Mouse (Mus musculus) forebrain, embryonic 15.5 days (tissue): ENCODE data around the gene Tyrobp. TPM values are rescaled to one million over a fixed set of nuclear protein-coding genes. Genes with fewer than 3 reads are reported as not detected.

Source experiments
- ATAC-seq: fragments of 200-750 bp; cut with Nextera tagmentation; replicated peaks from 2 replicates; pipeline ENCODE4 v1.8.0; 2017; ENCODE audit warnings: mild to moderate bottlenecking, moderate TSS enrichment, moderate library complexity
- H3K27ac ChIP-seq: fragments of 300-500 bp; sonication (generic); replicated peaks from 2 replicates; pipeline ENCODE4 v1.5.1; 2015; ENCODE audit warnings: mild to moderate bottlenecking, inconsistent platforms
- H3K27me3 ChIP-seq: fragments of 300-500 bp; sonication (generic); 2 replicates; pipeline ENCODE4 v1.6.1; 2015; ENCODE audit warnings: inconsistent platforms
- H3K36me3 ChIP-seq: fragments of 300-500 bp; sonication (generic); 2 replicates; pipeline ENCODE4 v1.6.1; 2015; ENCODE audit warnings: mild to moderate bottlenecking, inconsistent platforms
- H3K4me1 ChIP-seq: fragments of 300-500 bp; sonication (generic); 2 replicates; pipeline ENCODE4 v1.6.1; 2015; ENCODE audit warnings: inconsistent platforms
- H3K4me2 ChIP-seq: fragments of 300-500 bp; sonication (generic); replicated peaks from 2 replicates; pipeline ENCODE4 v1.6.1; 2015; ENCODE audit warnings: mild to moderate bottlenecking, inconsistent platforms
- H3K4me3 ChIP-seq: fragments of 300-500 bp; sonication (generic); 2 replicates; pipeline ENCODE4 v1.5.1; 2015; ENCODE audit warnings: mild to moderate bottlenecking, inconsistent platforms
- H3K9ac ChIP-seq: fragments of 300-500 bp; sonication (generic); replicated peaks from 2 replicates; pipeline ENCODE4 v1.6.1; 2015; ENCODE audit warnings: mild to moderate bottlenecking, inconsistent platforms
- H3K9me3 ChIP-seq: fragments of 300-500 bp; sonication (generic); 2 replicates; pipeline ENCODE4 v1.6.1; 2016; ENCODE audit warnings: inconsistent platforms
- WGBS: fragments of 180-500 bp; shearing (Covaris S2); methylation state at CpG from one replicate; pipeline ENCODE4 v1.1.7; 2015; ENCODE audit warnings: mixed read lengths; 5-methylcytosine and 5-hydroxymethylcytosine counted together
- polyA plus RNA-seq: library from polyadenylated mRNA; unstranded; fragments of >200 nt; fragmentation: Nextera tagmentation; extraction: Ambion mirVana; gene quantifications from 2 replicates; pipeline ENCODE4 v1.2.1, GENCODE M21; 2015

The Tyrobp gene
- polyA plus RNA-seq, 1 experiment from 2014 or later: 24.3 TPM

- H3K4me1 ChIP-seq: no peaks in the 10 kb centered on the region
Observed at GRCm38 (mm10) chr7:30411023-30411422, 2.5 kb upstream of the Tyrobp start.

DNA sequence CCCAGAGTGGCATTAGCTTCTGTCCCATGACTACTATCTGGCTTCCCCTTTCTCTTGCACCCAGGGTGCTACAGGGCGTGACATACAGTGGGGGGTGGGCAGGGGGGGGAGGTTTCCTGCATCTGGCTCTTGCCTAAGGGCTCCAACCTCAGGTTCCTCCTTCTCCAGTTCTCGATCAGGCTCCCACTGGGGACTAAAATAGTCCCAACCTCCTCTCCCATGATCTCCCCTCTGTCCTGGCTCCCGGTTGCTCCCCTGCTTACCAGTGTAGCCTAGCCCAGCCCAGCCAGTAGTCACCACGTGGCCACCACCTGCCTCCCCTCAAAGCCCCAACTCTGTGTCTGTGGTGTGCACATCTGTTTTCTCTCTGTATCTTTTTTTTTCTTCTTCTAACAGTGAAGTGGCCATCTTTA lies 819 bp upstream of the Tyrobp start:
- H3K9ac ChIP-seq: no peak overlapping the region
- no peaks in the 10 kb centered on the region for H3K36me3 ChIP-seq
- WGBS: 66% methylated on average over 4 of the region's 4 CpGs
- H3K9me3 ChIP-seq: no peaks in the 10 kb centered on the region
- ATAC-seq: no peak
- no peaks in the 10 kb centered on the region; the same call in 1 of the 2 replicates for H3K27me3 ChIP-seq
- H3K4me1 ChIP-seq: no peaks in the 10 kb centered on the region
- H3K27ac ChIP-seq: no peak overlapping the region
- H3K4me2 ChIP-seq: no peak overlapping the region
- H3K4me3 ChIP-seq: no peak overlapping the region

More at GRCm38 (mm10) chr7:30411023-30411422, 2.5 kb upstream of the Tyrobp start:
- Histone ChIP-seq H3K36me3 (no peaks in the 10 kb centered on the region), H3K27me3 (no peaks in the 10 kb centered on the region; the same call in 1 of the 2 replicates), H3K9me3 (no peaks in the 10 kb centered on the region), H3K9ac (no peak overlapping the region), H3K27ac (no peak overlapping the region), H3K4me2 (no peak overlapping the region), H3K4me3 (no peak overlapping the region)
- 88% methylated on average over 3 of the region's 3 CpGs for WGBS
- ATAC-seq: no peak

DNA sequence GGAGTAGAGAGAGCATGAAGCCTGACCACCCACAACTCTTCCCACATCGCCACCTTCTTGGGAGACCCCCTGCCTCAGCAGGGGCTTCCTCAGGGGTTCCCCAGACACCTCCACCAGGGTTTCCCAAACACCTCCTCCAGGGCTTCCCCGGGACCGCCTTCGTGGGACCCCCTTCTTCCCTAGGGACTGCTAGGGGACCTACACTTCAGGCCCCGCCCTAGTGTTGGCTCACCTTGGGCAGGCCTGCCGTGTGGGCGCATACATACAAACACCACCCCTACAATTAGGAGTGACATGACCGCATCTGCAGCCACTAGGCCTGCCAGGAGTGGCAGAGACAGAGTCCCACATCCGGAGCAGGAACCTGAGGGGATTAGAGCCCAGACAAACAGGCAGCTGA lies 4.3 kb downstream of the Tyrobp start:
- Histone ChIP-seq H3K4me1 (peaks cover 13% of the 10 kb centered on the region), H3K9ac (no peak overlapping the region), H3K27ac (no peak overlapping the region), H3K9me3 (no peaks in the 10 kb centered on the region), H3K4me3 (no peak overlapping the region), H3K27me3 (no peaks in the 10 kb centered on the region; the same call in 1 of the 2 replicates), H3K4me2 (no peak overlapping the region), H3K36me3 (no peaks in the 10 kb centered on the region)
- ATAC-seq: no peak
- WGBS: 82% methylated on average over 9 of the region's 9 CpGs

GRCm38 (mm10) chr7:30419561-30420499 lies 6.3 kb downstream of the Tyrobp start, which contains the start of gene Hcst:
Gene Hcst, minus strand, starts transcription at chr7:30419854.
- no peak within 1 kb of the TSS for H3K4me3 ChIP-seq
- 72% methylated on average over 10 of the region's 10 CpGs for WGBS
- H3K36me3 ChIP-seq: no peaks in the 10 kb centered on the region
- H3K9ac ChIP-seq: no peak within 1 kb of the TSS
- peaks cover 20% of the 10 kb centered on the region for H3K4me1 ChIP-seq
- H3K4me2 ChIP-seq: no peak within 1 kb of the TSS
- no peak for ATAC-seq
- H3K27me3 ChIP-seq: no peaks in the 10 kb centered on the region
- no peak within 1 kb of the TSS for H3K27ac ChIP-seq
- no peaks in the 10 kb centered on the region for H3K9me3 ChIP-seq

DNA sequence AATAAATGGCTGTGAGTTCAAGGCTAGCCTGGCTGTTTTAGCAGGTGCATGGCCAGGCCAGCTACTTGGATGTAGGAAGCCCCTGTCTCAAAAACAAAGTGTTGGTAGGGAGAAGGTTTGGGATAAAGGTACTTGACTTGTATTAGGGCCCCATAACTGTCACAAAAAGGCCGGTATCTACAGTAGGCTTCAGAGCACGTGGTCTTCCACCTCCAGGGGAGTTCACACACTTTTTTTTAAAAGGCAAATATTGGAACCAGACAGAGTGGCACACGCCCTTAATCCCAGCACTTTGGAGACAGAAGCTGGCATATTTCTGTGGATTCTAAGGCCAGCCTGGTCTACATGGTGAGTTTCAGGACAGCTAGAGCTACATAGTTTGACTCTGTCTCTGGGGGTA lies 7.1 kb downstream of the Tyrobp start:
- Histone ChIP-seq H3K9ac (no peak overlapping the region), H3K36me3 (peaks cover under 1% of the 10 kb centered on the region; the same call in 1 of the 2 replicates), H3K4me1 (peaks cover 20% of the 10 kb centered on the region), H3K4me2 (no peak overlapping the region), H3K27ac (no peak overlapping the region), H3K4me3 (no peak overlapping the region), H3K9me3 (no peaks in the 10 kb centered on the region), H3K27me3 (no peaks in the 10 kb centered on the region)
- WGBS: 88% methylated on average over 3 of the region's 3 CpGs
- no peak for ATAC-seq

DNA sequence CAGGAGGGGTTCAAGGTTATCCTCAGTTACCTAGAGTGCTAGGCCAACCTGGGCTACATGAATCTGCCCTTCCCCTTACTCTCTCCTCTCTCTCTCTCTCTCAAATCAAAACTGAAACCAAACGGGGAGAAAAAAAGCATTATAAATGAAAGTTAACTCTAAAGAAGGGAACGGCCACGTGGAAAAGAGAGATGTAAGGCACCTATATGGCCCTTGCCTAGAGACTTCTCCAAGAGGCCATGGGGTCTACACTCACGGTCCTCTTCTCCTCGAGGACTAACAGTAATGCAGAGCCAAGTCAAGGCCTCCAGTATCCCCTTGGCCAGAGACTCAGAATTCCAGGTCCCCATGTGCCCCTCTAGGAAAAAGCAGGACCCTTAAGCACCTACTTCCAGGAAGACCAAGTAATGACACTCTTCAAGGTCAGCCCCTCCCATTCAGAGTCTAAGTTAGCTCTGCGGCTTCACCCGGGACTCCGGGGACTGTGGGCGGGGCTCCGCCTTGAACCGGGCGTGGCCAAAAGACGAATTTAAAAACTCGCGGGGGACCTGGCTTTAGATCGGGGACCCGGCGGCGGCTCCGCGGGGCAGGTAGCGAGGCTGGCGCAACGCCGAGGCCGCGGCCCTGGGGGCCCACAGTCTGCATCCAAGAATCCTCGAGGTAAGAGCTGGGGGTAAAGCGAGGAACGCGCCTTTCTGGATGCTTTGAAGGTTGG lies 7.8 kb downstream of the Tyrobp start, which contains the start of gene Nfkbid:
Gene Nfkbid (plus strand): TSS at position 558 of the 715 bp plus-strand sequence.
- H3K27ac ChIP-seq: peak within 1 kb of the TSS; percentile 62
- WGBS: 9% methylated on average over 31 of the region's 31 CpGs
- no peaks in the 10 kb centered on the region for H3K9me3 ChIP-seq
- peaks cover 20% of the 10 kb centered on the region for H3K4me1 ChIP-seq
- no peaks in the 10 kb centered on the region for H3K27me3 ChIP-seq
- H3K4me2 ChIP-seq: peak within 1 kb of the TSS; percentile 94
- H3K4me3 ChIP-seq: peak within 1 kb of the TSS; percentile 53
- ATAC-seq: peak; percentile 26; the same call in 1 of the 2 replicates
- H3K9ac ChIP-seq: peak within 1 kb of the TSS; percentile 62
- peaks cover 6% of the 10 kb centered on the region; the same call in 1 of the 2 replicates for H3K36me3 ChIP-seq

- Histone ChIP-seq H3K27ac (peak overlapping the region; percentile 62), H3K36me3 (peaks cover 12% of the 10 kb centered on the region; the same call in 1 of the 2 replicates), H3K4me3 (peak overlapping the region; percentile 53), H3K4me1 (peaks cover 20% of the 10 kb centered on the region), H3K27me3 (no peaks in the 10 kb centered on the region), H3K4me2 (peak overlapping the region; percentile 94), H3K9me3 (no peaks in the 10 kb centered on the region), H3K9ac (peak overlapping the region; percentile 62)
- WGBS: under 1% methylated on average over 45 of the region's 45 CpGs
- ATAC-seq: peak; percentile 89
Observed at GRCm38 (mm10) chr7:30421890-30422435, 8.4 kb downstream of the Tyrobp start.

DNA sequence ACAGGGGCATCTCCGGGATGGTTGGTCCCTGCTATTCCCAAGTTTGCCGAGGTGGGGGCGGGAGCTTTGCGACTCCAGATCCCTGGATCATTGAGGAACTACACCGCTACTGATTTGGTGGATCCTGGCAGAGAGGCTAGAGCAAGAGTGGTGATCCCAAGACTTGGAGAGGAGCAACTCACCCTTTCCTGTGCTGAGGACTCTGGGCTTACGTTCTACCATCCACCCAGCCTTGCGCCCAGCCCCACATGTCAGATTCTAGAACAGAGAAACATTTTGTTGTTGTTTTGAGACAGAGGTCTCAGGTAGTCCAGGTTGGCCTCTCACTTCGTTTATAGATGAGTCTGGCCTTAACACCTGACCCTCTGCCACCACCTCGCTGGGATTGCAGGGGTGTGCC lies 9.0 kb downstream of the Tyrobp start:
- Histone ChIP-seq H3K9me3 (no peaks in the 10 kb centered on the region), H3K36me3 (peaks cover 12% of the 10 kb centered on the region; the same call in 1 of the 2 replicates), H3K4me2 (peak overlapping the region; percentile 94), H3K27me3 (no peaks in the 10 kb centered on the region), H3K4me3 (peak overlapping the region; percentile 53), H3K27ac (peak overlapping the region; percentile 62), H3K9ac (peak overlapping the region; percentile 62), H3K4me1 (peaks cover 20% of the 10 kb centered on the region)
- no peak; the same call in 1 of the 2 replicates for ATAC-seq
- 14% methylated on average over 9 of the region's 9 CpGs for WGBS

DNA sequence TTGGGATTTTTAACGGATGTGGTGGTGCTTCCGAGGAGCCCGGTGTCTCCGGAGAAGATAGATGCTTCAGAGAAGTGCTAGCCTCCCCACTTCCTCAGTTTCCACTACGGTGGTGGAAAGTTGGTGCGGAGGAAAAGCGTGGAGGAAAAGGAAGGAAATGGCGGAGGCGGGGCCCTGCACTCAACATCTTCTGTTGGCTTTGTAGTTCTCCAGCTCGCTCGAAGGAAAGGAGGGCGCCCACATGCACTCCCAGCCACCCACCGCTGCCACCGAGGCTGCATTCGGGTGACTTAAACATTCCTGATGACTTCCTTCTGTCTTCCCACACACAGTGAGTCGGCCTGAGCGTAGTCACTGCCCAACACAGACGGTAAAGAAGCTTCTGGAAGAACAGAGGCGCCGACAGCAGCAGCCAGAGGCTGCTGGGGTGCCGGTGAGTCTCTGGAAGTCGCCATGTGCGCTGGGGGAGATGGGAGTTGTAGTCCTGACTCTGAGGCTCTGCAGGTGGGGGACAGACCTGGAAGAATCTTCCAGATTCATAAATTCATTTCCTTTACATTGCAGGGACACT lies 9.6 kb downstream of the Tyrobp start:
- Histone ChIP-seq H3K4me1 (peaks cover 20% of the 10 kb centered on the region), H3K4me2 (peak overlapping the region; percentile 94), H3K27me3 (no peaks in the 10 kb centered on the region), H3K9me3 (no peaks in the 10 kb centered on the region), H3K27ac (peak overlapping the region; percentile 62; the same call in 1 of the 2 replicates), H3K36me3 (peaks cover 12% of the 10 kb centered on the region; the same call in 1 of the 2 replicates), H3K4me3 (peak overlapping the region; percentile 53), H3K9ac (peak overlapping the region; percentile 62)
- 55% methylated on average over 23 of the region's 23 CpGs for WGBS
- no peak; the same call in 1 of the 2 replicates for ATAC-seq

- Histone ChIP-seq H3K27me3 (no peaks in the 10 kb centered on the region), H3K27ac (no peak overlapping the region), H3K4me3 (no peak overlapping the region), H3K4me1 (peaks cover 3% of the 10 kb centered on the region; the same call in 1 of the 2 replicates), H3K9me3 (no peaks in the 10 kb centered on the region), H3K36me3 (peaks cover 12% of the 10 kb centered on the region; the same call in 1 of the 2 replicates), H3K9ac (no peak overlapping the region), H3K4me2 (no peak overlapping the region)
- no peak for ATAC-seq
Observed at GRCm38 (mm10) chr7:30429327-30429726, 15.8 kb downstream of the Tyrobp start.

GRCm38 (mm10) chr7:30430191-30430590 lies 16.6 kb downstream of the Tyrobp start:
- Histone ChIP-seq H3K27ac (no peak overlapping the region), H3K4me2 (no peak overlapping the region), H3K27me3 (no peaks in the 10 kb centered on the region), H3K36me3 (peaks cover 21% of the 10 kb centered on the region), H3K4me3 (no peak overlapping the region), H3K9me3 (no peaks in the 10 kb centered on the region), H3K9ac (no peak overlapping the region), H3K4me1 (peaks cover 3% of the 10 kb centered on the region; the same call in 1 of the 2 replicates)
- WGBS: 78% methylated on average over 2 of the region's 2 CpGs
- no peak for ATAC-seq
